Mouse (Mus musculus) thymus, adult 2 months (tissue): ENCODE data around the gene Cped1. TPM values are rescaled to one million over a fixed set of nuclear protein-coding genes. Genes with fewer than 3 reads are reported as not detected.

Experiments used
- DNase-seq: peaks from one replicate; pipeline ENCODE4 v3.0.0; 2021
- H3K27ac ChIP-seq: fragments of 200-500 bp; 2 replicates; pipeline ENCODE4 v1.5.1; 2012; ENCODE audit warnings: low read length, control low read depth; ENCODE audit not compliant: control insufficient read depth, insufficient read depth
- H3K27me3 ChIP-seq: fragments of 200-500 bp; 2 replicates; pipeline ENCODE4 v1.6.1; 2012; ENCODE audit warnings: mild to moderate bottlenecking, low read length, moderate library complexity, mixed read lengths; ENCODE audit not compliant: control insufficient read depth, insufficient read depth
- H3K36me3 ChIP-seq: fragments of 200-500 bp; 2 replicates; pipeline ENCODE4 v1.6.1; 2012; ENCODE audit warnings: mild to moderate bottlenecking, low read length, moderate library complexity; ENCODE audit not compliant: control insufficient read depth, insufficient read depth
- H3K4me1 ChIP-seq: fragments of 200-500 bp; replicated peaks from 2 replicates; pipeline ENCODE4 v1.6.1; 2012; ENCODE audit warnings: low read length; ENCODE audit not compliant: control insufficient read depth, insufficient read depth
- H3K4me3 ChIP-seq: fragments of 200-500 bp; 2 replicates; pipeline ENCODE4 v1.5.1; 2012; ENCODE audit warnings: mild to moderate bottlenecking, low read length, control low read depth, moderate library complexity; ENCODE audit not compliant: control insufficient read depth, insufficient read depth
- CTCF ChIP-seq: fragments of 200-500 bp; IDR thresholded peaks from 2 replicates; pipeline ENCODE4 v1.5.1; 2012; ENCODE audit warnings: mild to moderate bottlenecking, control low read depth, low read length, moderate library complexity, borderline replicate concordance; ENCODE audit not compliant: control insufficient read depth, poor library complexity, insufficient read depth; ENCODE audit errors: extremely low read depth
- POLR2A ChIP-seq: fragments of 200-500 bp; IDR thresholded peaks from 2 replicates; pipeline ENCODE4 v1.6.1; 2012; ENCODE audit warnings: mild to moderate bottlenecking, low read length, control low read depth, moderate library complexity; ENCODE audit not compliant: control insufficient read depth, poor library complexity, insufficient read depth; ENCODE audit errors: extremely low read depth
- WGBS: fragments of 180-500 bp; shearing (Covaris S2); methylation state at CpG from one replicate; pipeline ENCODE4 v1.1.7; 2018; 5-methylcytosine and 5-hydroxymethylcytosine counted together
- polyA plus RNA-seq: library from polyadenylated mRNA; depleted of rRNA; stranded (reverse); fragments of >200 nt; gene quantifications from 2 replicates; pipeline ENCODE4 v1.2.3, GENCODE M21; 2012

Cped1 gene
- polyA plus RNA-seq, 1 experiment, result 1.7 TPM

- Histone ChIP-seq H3K4me3 (no peak overlapping the region), H3K27ac (no peak overlapping the region), H3K36me3 (no peaks in the 10 kb centered on the region), H3K27me3 (no peaks in the 10 kb centered on the region), H3K4me1 (no peaks in the 10 kb centered on the region)
- 84% methylated on average over 5 of the region's 5 CpGs for WGBS
- TF ChIP-seq POLR2A, result no peak
- TF ChIP-seq CTCF, result no peak
- DNase-seq, result no peak
Measured at GRCm38 (mm10) chr6:22012501-22012900, 26.8 kb downstream of the Cped1 start.

- WGBS, result 97% methylated on average over 3 of the region's 3 CpGs
- no peak for TF ChIP-seq POLR2A
Measured at GRCm38 (mm10) chr6:22013394-22013793, 27.7 kb downstream of the Cped1 start.

GRCm38 (mm10) chr6:22014291-22014911 lies 28.7 kb downstream of the Cped1 start:
- Histone ChIP-seq H3K4me3 (no peak overlapping the region), H3K27me3 (no peaks in the 10 kb centered on the region), H3K4me1 (no peaks in the 10 kb centered on the region), H3K36me3 (no peaks in the 10 kb centered on the region), H3K27ac (no peak overlapping the region)
- no peak for TF ChIP-seq CTCF
- no peak for TF ChIP-seq POLR2A
- no peak for DNase-seq
- WGBS, result 95% methylated on average over 6 of the region's 6 CpGs

More at GRCm38 (mm10) chr6:22013394-22013793, 27.7 kb downstream of the Cped1 start:
- no peaks in the 10 kb centered on the region for H3K4me1 ChIP-seq
- no peak for DNase-seq
- H3K36me3 ChIP-seq, result no peaks in the 10 kb centered on the region
- H3K4me3 ChIP-seq, result no peak overlapping the region
- H3K27me3 ChIP-seq, result no peaks in the 10 kb centered on the region
- no peak overlapping the region for H3K27ac ChIP-seq

GRCm38 (mm10) chr6:22017631-22018030 lies 31.9 kb downstream of the Cped1 start:
- H3K27me3 ChIP-seq, result no peaks in the 10 kb centered on the region
- no peaks in the 10 kb centered on the region for H3K4me1 ChIP-seq
- TF ChIP-seq CTCF (no peak), POLR2A (no peak)
- no peak overlapping the region for H3K4me3 ChIP-seq
- DNase-seq, result no peak
- H3K36me3 ChIP-seq, result no peaks in the 10 kb centered on the region
- WGBS, result 78% methylated on average over 7 of the region's 7 CpGs
- no peak overlapping the region for H3K27ac ChIP-seq

- no peaks in the 10 kb centered on the region for H3K27me3 ChIP-seq
- no peaks in the 10 kb centered on the region for H3K36me3 ChIP-seq
- WGBS, result 90% methylated on average over 8 of the region's 8 CpGs
- no peak for DNase-seq
- no peak for TF ChIP-seq POLR2A
- no peak for TF ChIP-seq CTCF
- no peak overlapping the region for H3K27ac ChIP-seq
- no peak overlapping the region for H3K4me3 ChIP-seq
- H3K4me1 ChIP-seq, result no peaks in the 10 kb centered on the region
Measured at GRCm38 (mm10) chr6:22018768-22019445, 33.2 kb downstream of the Cped1 start.

GRCm38 (mm10) chr6:22019637-22020036 lies 33.9 kb downstream of the Cped1 start:
- no peaks in the 10 kb centered on the region for H3K4me1 ChIP-seq
- H3K27me3 ChIP-seq, result no peaks in the 10 kb centered on the region
- no peaks in the 10 kb centered on the region for H3K36me3 ChIP-seq
- H3K27ac ChIP-seq, result no peak overlapping the region
- H3K4me3 ChIP-seq, result no peak overlapping the region
- TF ChIP-seq POLR2A (no peak), CTCF (no peak)
- DNase-seq, result no peak
- 12% methylated on average over 10 of the region's 10 CpGs for WGBS
